Mouse (Mus musculus) MEL (cell line): ENCODE measurements around the gene Clk2. TPM values are rescaled to one million over a fixed set of nuclear protein-coding genes. Genes with fewer than 3 reads are reported as not detected.

Experiments
- DNase-seq: peaks from one replicate; pipeline ENCODE4 v3.0.0; 2011; ENCODE audit warnings: low read depth, low spot score
- H3K27ac ChIP-seq: 2 replicates; pipeline ENCODE4 v1.5.1; 2012; ENCODE audit warnings: low read depth, mild to moderate bottlenecking, control low read depth, low read length, moderate library complexity; ENCODE audit not compliant: control insufficient read depth
- H3K27me3 ChIP-seq, 2 experiments: fragments of 150-350 bp in 1 of 2; sonication (generic) in 1 of 2; 2 replicates each; pipeline ENCODE4 v1.6.1; 2012; ENCODE audit warnings: low read length in 2 of 2, mild to moderate bottlenecking in 2 of 2, improper control_type of control experiment in 1 of 2, moderate library complexity in 1 of 2; ENCODE audit not compliant: insufficient read depth in 2 of 2, control insufficient read depth in 1 of 2
- H3K36me3 ChIP-seq, 2 experiments: 2 replicates each; pipeline ENCODE4 v1.6.1; 2012 to 2014; ENCODE audit warnings: low read length in 2 of 2, improper control_type of control experiment in 1 of 2, inconsistent platforms in 1 of 2, mild to moderate bottlenecking in 1 of 2; ENCODE audit not compliant: insufficient read depth in 2 of 2, control insufficient read depth in 1 of 2
- H3K4me1 ChIP-seq, 2 experiments: fragments of 150-350 bp in 1 of 2; sonication (generic) in 1 of 2; 2 replicates each; pipeline ENCODE4 v1.6.1; 2012; ENCODE audit warnings: low read length in 2 of 2, improper control_type of control experiment in 1 of 2, mild to moderate bottlenecking in 1 of 2; ENCODE audit not compliant: insufficient read depth in 2 of 2, control insufficient read depth in 1 of 2
- H3K4me3 ChIP-seq, 2 experiments: fragments of 150-350 bp in 1 of 2; sonication (generic) in 1 of 2; 2 replicates each; pipeline ENCODE4 v1.5.1; 2012; ENCODE audit warnings: low read depth in 2 of 2, low read length in 2 of 2, mild to moderate bottlenecking in 2 of 2, moderate library complexity in 2 of 2, control low read depth in 1 of 2, improper control_type of control experiment in 1 of 2; ENCODE audit not compliant: control insufficient read depth in 1 of 2, insufficient read depth in 1 of 2
- H3K79me2 ChIP-seq: 2 replicates; pipeline ENCODE4 v1.6.1; 2012; ENCODE audit warnings: mild to moderate bottlenecking, low read length, moderate library complexity; ENCODE audit not compliant: control insufficient read depth, poor library complexity, insufficient read depth
- H3K9ac ChIP-seq: 2 replicates; pipeline ENCODE4 v1.6.1; 2012; ENCODE audit warnings: low read depth, mild to moderate bottlenecking, control low read depth, low read length, moderate library complexity; ENCODE audit not compliant: control insufficient read depth, poor library complexity, severe bottlenecking
- H3K9me3 ChIP-seq: fragments of 150-350 bp; sonication (generic); replicated peaks from 2 replicates; pipeline ENCODE4 v1.6.1; 2012; ENCODE audit warnings: mild to moderate bottlenecking, low read length, improper control_type of control experiment, moderate library complexity; ENCODE audit not compliant: insufficient read depth
- BHLHE40 ChIP-seq: IDR thresholded peaks from 2 replicates; pipeline ENCODE4 v1.6.1; 2012; ENCODE audit warnings: low read depth, mild to moderate bottlenecking, inconsistent platforms, low read length, improper control_type of control experiment, borderline replicate concordance
- CHD1 ChIP-seq: IDR thresholded peaks from 2 replicates; pipeline ENCODE4 v1.6.1; 2012; ENCODE audit warnings: low read depth, mild to moderate bottlenecking, inconsistent platforms, low read length, improper control_type of control experiment
- CHD2 ChIP-seq: IDR thresholded peaks from 2 replicates; pipeline ENCODE4 v1.6.1; 2011; ENCODE audit warnings: low read length, improper control_type of control experiment
- CTCF ChIP-seq, 3 experiments: IDR thresholded peaks in 2 of 3; conservative IDR thresholded peaks in 1 of 3; 2 replicates each; pipeline ENCODE4 v1.5.1; 2011 to 2012; ENCODE audit warnings: low read length in 3 of 3, low read depth in 2 of 3, mild to moderate bottlenecking in 2 of 3, improper control_type of control experiment in 1 of 3, inconsistent platforms in 1 of 3, mixed read lengths in 1 of 3, moderate library complexity in 1 of 3; ENCODE audit not compliant: control insufficient read depth in 1 of 3, insufficient read depth in 1 of 3, poor library complexity in 1 of 3, severe bottlenecking in 1 of 3
- ELF1 ChIP-seq: IDR thresholded peaks from 2 replicates; pipeline ENCODE4 v1.6.1; 2014; ENCODE audit warnings: low read depth, mild to moderate bottlenecking, inconsistent platforms, low read length, improper control_type of control experiment, moderate library complexity
- EP300 ChIP-seq, 2 experiments: IDR thresholded peaks; 2 replicates each; pipeline ENCODE4 v1.6.1; 2011; ENCODE audit warnings: improper control_type of control experiment in 2 of 2, low read length in 2 of 2, low read depth in 1 of 2, mild to moderate bottlenecking in 1 of 2
- ETS1 ChIP-seq: IDR thresholded peaks from 2 replicates; pipeline ENCODE4 v1.6.1; 2012; ENCODE audit warnings: low read depth, mild to moderate bottlenecking, inconsistent platforms, low read length, improper control_type of control experiment, moderate library complexity
- GABPA ChIP-seq: IDR thresholded peaks from 2 replicates; pipeline ENCODE4 v1.6.1; 2012; ENCODE audit warnings: low read depth, mild to moderate bottlenecking, inconsistent platforms, low read length, improper control_type of control experiment, moderate library complexity
- GATA1 ChIP-seq: IDR thresholded peaks from 2 replicates; pipeline ENCODE4 v1.6.1; 2011; ENCODE audit warnings: low read depth, low read length, improper control_type of control experiment
- HCFC1 ChIP-seq: IDR thresholded peaks from 2 replicates; pipeline ENCODE4 v1.6.1; 2012; ENCODE audit warnings: low read depth, mild to moderate bottlenecking, inconsistent platforms, low read length, improper control_type of control experiment, moderate library complexity
- MAFK ChIP-seq: IDR thresholded peaks from 2 replicates; pipeline ENCODE4 v1.6.1; 2011; ENCODE audit warnings: low read depth, mild to moderate bottlenecking, low read length, improper control_type of control experiment, borderline replicate concordance
- MAZ ChIP-seq: IDR thresholded peaks from 2 replicates; pipeline ENCODE4 v1.6.1; 2012; ENCODE audit warnings: low read depth, mild to moderate bottlenecking, inconsistent platforms, low read length, improper control_type of control experiment
- MEF2A ChIP-seq: IDR thresholded peaks from 2 replicates; pipeline ENCODE4 v1.6.1; 2014; ENCODE audit warnings: low read depth, mild to moderate bottlenecking, inconsistent platforms, low read length, improper control_type of control experiment; ENCODE audit not compliant: poor library complexity, insufficient replicate concordance, severe bottlenecking; ENCODE audit errors: extremely low read depth
- MYB ChIP-seq: IDR thresholded peaks from 2 replicates; pipeline ENCODE4 v1.6.1; 2011; ENCODE audit warnings: mild to moderate bottlenecking, low read depth, low read length, improper control_type of control experiment
- MYC ChIP-seq: IDR thresholded peaks from 2 replicates; pipeline ENCODE4 v1.6.1; 2011; ENCODE audit warnings: low read depth, mild to moderate bottlenecking, low read length, improper control_type of control experiment, moderate library complexity
- NELFE ChIP-seq: IDR thresholded peaks from 2 replicates; pipeline ENCODE4 v1.6.1; 2011; ENCODE audit warnings: low read depth, low read length, improper control_type of control experiment
- POLR2A ChIP-seq, 2 experiments: IDR thresholded peaks; 2 replicates each; pipeline ENCODE4 v1.6.1; 2011 to 2012; ENCODE audit warnings: low read length in 2 of 2, mild to moderate bottlenecking in 2 of 2, control low read depth in 1 of 2, improper control_type of control experiment in 1 of 2, low read depth in 1 of 2, moderate library complexity in 1 of 2; ENCODE audit not compliant: control insufficient read depth in 1 of 2, insufficient read depth in 1 of 2, poor library complexity in 1 of 2
- POLR2AphosphoS2 ChIP-seq: IDR thresholded peaks from 2 replicates; pipeline ENCODE4 v1.6.1; 2011; ENCODE audit warnings: low read length, improper control_type of control experiment
- POLR2AphosphoS5 ChIP-seq: IDR thresholded peaks from 2 replicates; pipeline ENCODE4 v1.6.1; 2012; ENCODE audit warnings: low read depth, borderline replicate concordance, mild to moderate bottlenecking, inconsistent platforms, low read length, moderate library complexity, mixed read lengths
- RAD21 ChIP-seq: IDR thresholded peaks from 2 replicates; pipeline ENCODE4 v1.6.1; 2011; ENCODE audit warnings: mild to moderate bottlenecking, low read depth, low read length, improper control_type of control experiment
- RCOR1 ChIP-seq: IDR thresholded peaks from 2 replicates; pipeline ENCODE4 v1.6.1; 2012; ENCODE audit warnings: low read depth, mild to moderate bottlenecking, inconsistent platforms, low read length, improper control_type of control experiment
- SIN3A ChIP-seq: IDR thresholded peaks from 2 replicates; pipeline ENCODE4 v1.6.1; 2012; ENCODE audit warnings: low read length, improper control_type of control experiment, inconsistent platforms
- SMC3 ChIP-seq: IDR thresholded peaks from 2 replicates; pipeline ENCODE4 v1.6.1; 2011; ENCODE audit warnings: low read depth, low read length, improper control_type of control experiment
- TAL1 ChIP-seq: IDR thresholded peaks from 2 replicates; pipeline ENCODE4 v1.6.1; 2012; ENCODE audit warnings: mild to moderate bottlenecking, inconsistent platforms, low read length, moderate library complexity, mixed read lengths
- TBP ChIP-seq: IDR thresholded peaks from 2 replicates; pipeline ENCODE4 v1.8.0; 2011; ENCODE audit warnings: low read depth, low read length, improper control_type of control experiment
- TCF12 ChIP-seq: IDR thresholded peaks from 2 replicates; pipeline ENCODE4 v1.6.1; 2014; ENCODE audit warnings: low read depth, mild to moderate bottlenecking, inconsistent platforms, low read length, improper control_type of control experiment, moderate library complexity
- UBTF ChIP-seq: IDR thresholded peaks from 2 replicates; pipeline ENCODE4 v1.6.1; 2012; ENCODE audit warnings: low read depth, mild to moderate bottlenecking, inconsistent platforms, low read length, improper control_type of control experiment, moderate library complexity, borderline replicate concordance; ENCODE audit not compliant: insufficient read depth
- USF1 ChIP-seq: IDR thresholded peaks from 2 replicates; pipeline ENCODE4 v1.6.1; 2014; ENCODE audit warnings: low read depth, mild to moderate bottlenecking, inconsistent platforms, low read length, improper control_type of control experiment, moderate library complexity
- USF2 ChIP-seq, 2 experiments: IDR thresholded peaks; 2 replicates each; pipeline ENCODE4 v1.6.1; 2011 to 2012; ENCODE audit warnings: improper control_type of control experiment in 2 of 2, low read length in 2 of 2, borderline replicate concordance in 1 of 2, inconsistent platforms in 1 of 2, low read depth in 1 of 2, mild to moderate bottlenecking in 1 of 2; ENCODE audit not compliant: insufficient read depth in 1 of 2
- ZKSCAN1 ChIP-seq: IDR thresholded peaks from 2 replicates; pipeline ENCODE4 v1.6.1; 2012; ENCODE audit warnings: low read depth, mild to moderate bottlenecking, inconsistent platforms, low read length, improper control_type of control experiment, moderate library complexity
- ZMIZ1 ChIP-seq: IDR thresholded peaks from 2 replicates; pipeline ENCODE4 v1.6.1; 2012; ENCODE audit warnings: low read depth, mild to moderate bottlenecking, inconsistent platforms, low read length, improper control_type of control experiment, moderate library complexity
- ZNF384 ChIP-seq: IDR thresholded peaks from 2 replicates; pipeline ENCODE4 v1.6.1; 2012; ENCODE audit warnings: low read depth, mild to moderate bottlenecking, inconsistent platforms, low read length, improper control_type of control experiment
- polyA plus RNA-seq, 2 experiments: library from polyadenylated mRNA; stranded (reverse) in 1 of 2; unstranded in 1 of 2; fragments of >175 nt in 1 of 2; fragments of >200 nt in 1 of 2; gene quantifications; 2 replicates each; pipeline versions ENCODE4 v1.2.1 to v1.2.4; 2012; ENCODE audit warnings: low replicate concordance in 2 of 2, low read depth in 1 of 2; ENCODE audit not compliant: insufficient read length in 2 of 2, insufficient read depth in 1 of 2, missing spikeins in 1 of 2
- total RNA-seq: library from RNA; depleted of rRNA; stranded (reverse); fragments of 300-350 nt; gene quantifications from 2 replicates; pipeline ENCODE4 v1.2.3, GENCODE M21; 2012

Gene Clk2
- total and polyA plus RNA-seq, 3 experiments = 28.2 to 138 (median 83.6) TPM

- no peak for TF ChIP-seq UBTF
- no peak for TF ChIP-seq POLR2AphosphoS2
- no peak for TF ChIP-seq MEF2A
- TF ChIP-seq HCFC1 = no peak
- TF ChIP-seq ETS1 = no peak
- 0 out of 2 replicates have a peak, but pooled peaks have one; percentile 7 for TF ChIP-seq SIN3A
- TF ChIP-seq MYC = no peak
- peak; percentile 41 for TF ChIP-seq TAL1
- TF ChIP-seq POLR2AphosphoS5 = no peak
- TF ChIP-seq ELF1 = no peak
- no peak for TF ChIP-seq CHD1
- no peak for TF ChIP-seq MAFK
- TF ChIP-seq POLR2A (IDR thresholded peaks at IDR 0.05; ENCODE audit: control insufficient read depth in 1 of 2, insufficient read depth in 1 of 2, low read depth in 1 of 2, low read length in 2 of 2, poor library complexity in 1 of 2) = no peak
- no peak for TF ChIP-seq USF1
- TF ChIP-seq TCF12 = 0 out of 2 replicates have a peak, but pooled peaks have one; percentile 19
Measured at GRCm38 (mm10) chr3:89133752-89134151, 30.8 kb upstream of the Clk2 start (continued).

- H3K79me2 ChIP-seq = peaks cover 16% of the 10 kb centered on the region
- peaks cover 2 to 49% of the 10 kb centered on the region in 2 experiments; a peak in 3 of 4 replicates for H3K36me3 ChIP-seq
- peaks cover 27 to 53% of the 10 kb centered on the region in 2 experiments for H3K4me1 ChIP-seq
- H3K4me3 ChIP-seq = peak within 1 kb of the TSS; percentile 77 to 81
- H3K27ac ChIP-seq = peak within 1 kb of the TSS; percentile 97
- peak within 1 kb of the TSS; percentile 81 for H3K9ac ChIP-seq
- peak; percentile 85 for DNase-seq
- no peaks in the 10 kb centered on the region for H3K27me3 ChIP-seq
- H3K9me3 ChIP-seq = no peaks in the 10 kb centered on the region
- TF ChIP-seq CTCF (IDR thresholded peaks at IDR 0.05 in 2 of 3, conservative IDR thresholded peaks at IDR 0.05 in 1 of 3; ENCODE audit: control insufficient read depth in 1 of 3, insufficient read depth in 1 of 3, low read depth in 2 of 3, low read length in 3 of 3, poor library complexity in 1 of 3, severe bottlenecking in 1 of 3) (no peak), USF2 (IDR thresholded peaks at IDR 0.05; ENCODE audit: borderline replicate concordance in 1 of 2, insufficient read depth in 1 of 2, low read depth in 1 of 2, low read length in 2 of 2) (no peak), BHLHE40 (no peak), GABPA (no peak), ELF1 (no peak), TBP (peak; percentile 77), MEF2A (0 out of 2 replicates have a peak, but pooled peaks have one; percentile 47), MYC (peak; percentile 65; the same call in 1 of the 2 replicates), UBTF (no peak), MAFK (peak; percentile 12; the same call in 1 of the 2 replicates), TAL1 (peak; percentile 88), SIN3A (peak; percentile 66), GATA1 (peak; percentile 90), ZNF384 (no peak), HCFC1 (no peak), MAZ (peak; percentile 75; the same call in 1 of the 2 replicates), MYB (peak; percentile 79), ZKSCAN1 (no peak), SMC3 (no peak), NELFE (peak; percentile 68), POLR2AphosphoS5 (peak; percentile 55; the same call in 1 of the 2 replicates), ZMIZ1 (peak; percentile 88), EP300 (IDR thresholded peaks at IDR 0.05; ENCODE audit: low read depth in 1 of 2, low read length in 2 of 2) (peak; percentile 90 to 94), RAD21 (no peak), CHD1 (no peak), RCOR1 (peak; percentile 58; the same call in 1 of the 2 replicates), POLR2A (IDR thresholded peaks at IDR 0.05; ENCODE audit: control insufficient read depth in 1 of 2, insufficient read depth in 1 of 2, low read depth in 1 of 2, low read length in 2 of 2, poor library complexity in 1 of 2) (peak; percentile 60 to 84; a peak in 3 of 4 replicates), CHD2 (no peak; the same call in 1 of the 2 replicates), ETS1 (peak; percentile 73; the same call in 1 of the 2 replicates)
Measured at GRCm38 (mm10) chr3:89135958-89136357, 28.6 kb upstream of the Clk2 start, which contains the start of gene Pklr. Gene Pklr, plus strand, starts transcription at chr3:89136142.
